Mouse (Mus musculus) liver, adult 2 months (tissue): Measurements from ENCODE around the gene Mettl25.

Experiments
- CTCF ChIP-seq: fragments of 200-500 bp; IDR thresholded peaks from 2 replicates; pipeline ENCODE4 v1.5.1; 2011; ENCODE audit warnings: low read depth, low read length, control low read depth
- POLR2A ChIP-seq: fragments of 200-500 bp; IDR thresholded peaks from 2 replicates; pipeline ENCODE4 v1.6.1; 2011; ENCODE audit warnings: low read length, control low read depth; ENCODE audit not compliant: insufficient read depth; ENCODE audit errors: extremely low read depth

- TF ChIP-seq CTCF (peak; percentile 67), POLR2A (peak; percentile 65; the same call in 1 of the 2 replicates)
Observed at GRCm38 (mm10) chr10:105840928-105841888, at the start of gene Mettl25, which contains the start of gene Ccdc59.
